Mouse (Mus musculus): ENCODE data around the gene Pkmyt1. TPM values are rescaled to one million over a fixed set of nuclear protein-coding genes. Genes with fewer than 3 reads are reported as not detected.
"Not testable (repeated sequence)": the region's sequence is repeated elsewhere in the genome, so short reads cannot be mapped to it uniquely, and the experiment has no call there.

The Pkmyt1 gene
- polyA plus RNA-seq, 1 experiment from 2014 or later = 19.7 TPM

GRCm38 (mm10) chr17:23770493-23770892 lies 44.4 kb downstream of the Pkmyt1 start:
- 0% methylated on average over 2 of the region's 2 CpGs for WGBS
- no peaks in the 10 kb centered on the region for H3K27me3 ChIP-seq (ENCODE audit: control insufficient read depth, insufficient read depth, low read depth, low read length)
- peaks cover 19% of the 10 kb centered on the region for H3K4me1 ChIP-seq (ENCODE audit: control insufficient read depth, insufficient read depth, low read length)
- peak overlapping the region; percentile 83 for H3K4me2 ChIP-seq (ENCODE audit: low read length)
- peak overlapping the region; percentile 91 for H3K4me3 ChIP-seq (ENCODE audit: low read depth, low read length)
- ATAC-seq = no peak
- no peaks in the 10 kb centered on the region for H3K9me3 ChIP-seq (replicated peaks; ENCODE audit: control insufficient read depth, low read length, poor library complexity, severe bottlenecking)
- peak overlapping the region; percentile 94 for H3K27ac ChIP-seq (ENCODE audit: low read length)
- peak overlapping the region; percentile 99 for H3K9ac ChIP-seq (ENCODE audit: low read depth, low read length)
- H3K36me3 ChIP-seq (ENCODE audit: control insufficient read depth, insufficient read depth, low read length) = no peaks in the 10 kb centered on the region

DNA sequence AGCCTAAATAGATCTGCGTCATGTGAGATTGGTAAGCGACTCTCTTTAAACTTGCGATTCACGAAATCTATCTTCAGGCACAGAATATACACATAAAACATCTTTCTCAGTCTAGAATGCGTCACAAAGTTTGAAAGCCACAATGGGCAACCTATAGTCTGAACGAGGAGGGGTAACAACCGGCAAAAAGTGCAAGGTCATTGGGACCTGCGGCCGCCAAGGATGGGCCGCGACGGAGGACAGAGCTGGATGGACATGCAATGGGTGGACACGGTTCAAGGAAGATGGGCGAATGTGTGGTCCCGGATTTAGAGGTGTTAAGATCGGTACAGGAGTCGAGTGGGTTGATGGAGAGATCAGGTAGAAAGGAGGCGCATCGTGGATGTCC lies 44.8 kb downstream of the Pkmyt1 start:
- H3K9ac ChIP-seq (ENCODE audit: low read depth, low read length) = peak overlapping the region; percentile 99
- H3K27ac ChIP-seq (ENCODE audit: low read length) = peak overlapping the region; percentile 94
- WGBS = under 1% methylated on average over 19 of the region's 19 CpGs
- ATAC-seq = no peak; the same call in 1 of the 2 replicates
- no peaks in the 10 kb centered on the region for H3K9me3 ChIP-seq (replicated peaks; ENCODE audit: control insufficient read depth, low read length, poor library complexity, severe bottlenecking)
- H3K4me2 ChIP-seq (ENCODE audit: low read length) = peak overlapping the region; percentile 83
- H3K36me3 ChIP-seq (ENCODE audit: control insufficient read depth, insufficient read depth, low read length) = no peaks in the 10 kb centered on the region
- peaks cover 19% of the 10 kb centered on the region for H3K4me1 ChIP-seq (ENCODE audit: control insufficient read depth, insufficient read depth, low read length)
- no peaks in the 10 kb centered on the region for H3K27me3 ChIP-seq (ENCODE audit: control insufficient read depth, insufficient read depth, low read depth, low read length)
- H3K4me3 ChIP-seq (ENCODE audit: low read depth, low read length) = peak overlapping the region; percentile 91

GRCm38 (mm10) chr17:23771284-23772218 lies 45.4 kb downstream of the Pkmyt1 start, which contains the start of gene Flywch1:
Gene Flywch1, minus strand, starts transcription at chr17:23771602.
- Histone ChIP-seq H3K9me3 (replicated peaks; ENCODE audit: control insufficient read depth, low read length, poor library complexity, severe bottlenecking) (no peaks in the 10 kb centered on the region), H3K4me3 (ENCODE audit: low read depth, low read length) (peak within 1 kb of the TSS; percentile 91), H3K4me1 (ENCODE audit: control insufficient read depth, insufficient read depth, low read length) (peaks cover 19% of the 10 kb centered on the region), H3K27me3 (ENCODE audit: control insufficient read depth, insufficient read depth, low read depth, low read length) (no peaks in the 10 kb centered on the region), H3K4me2 (ENCODE audit: low read length) (peak within 1 kb of the TSS; percentile 83), H3K9ac (ENCODE audit: low read depth, low read length) (peak within 1 kb of the TSS; percentile 99), H3K27ac (ENCODE audit: low read length) (peak within 1 kb of the TSS; percentile 94), H3K36me3 (ENCODE audit: control insufficient read depth, insufficient read depth, low read length) (no peaks in the 10 kb centered on the region)
- ATAC-seq = peak; percentile 98
- WGBS = 3% methylated on average over 47 of the region's 58 CpGs

DNA sequence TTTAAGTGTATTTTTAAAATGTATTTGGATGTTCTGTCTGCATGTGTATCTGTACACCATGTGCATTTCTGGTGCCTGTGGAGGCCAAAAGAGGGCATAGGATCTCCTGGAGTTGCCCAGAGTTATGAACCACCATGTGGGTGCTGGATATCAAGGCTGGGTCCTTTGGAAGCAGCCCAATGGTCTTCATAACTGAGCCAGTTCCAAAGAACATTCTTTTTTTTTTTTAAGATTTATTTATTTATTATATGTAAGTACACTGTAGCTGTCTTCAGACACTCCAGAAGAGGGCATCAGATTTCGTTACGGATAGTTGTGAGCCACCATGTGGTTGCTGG lies 46.1 kb downstream of the Pkmyt1 start:
- 0 out of 2 replicates have a peak, but pooled peaks have one; percentile 12 for ATAC-seq
- not testable (repeated sequence) for H3K27me3 ChIP-seq (ENCODE audit: control insufficient read depth, insufficient read depth, low read depth, low read length); H3K9ac ChIP-seq (ENCODE audit: low read depth, low read length); H3K9me3 ChIP-seq (replicated peaks; ENCODE audit: control insufficient read depth, low read length, poor library complexity, severe bottlenecking); H3K36me3 ChIP-seq (ENCODE audit: control insufficient read depth, insufficient read depth, low read length)
- 81% methylated on average over 2 of the region's 2 CpGs for WGBS
- H3K4me1 ChIP-seq (ENCODE audit: control insufficient read depth, insufficient read depth, low read length) = peaks cover 19% of the 10 kb centered on the region
- H3K27ac ChIP-seq (ENCODE audit: low read length) = peak overlapping the region; percentile 73
- H3K4me2 ChIP-seq (ENCODE audit: low read length) = peak overlapping the region; percentile 67
- peak overlapping the region; percentile 91 for H3K4me3 ChIP-seq (ENCODE audit: low read depth, low read length)

- Histone ChIP-seq H3K27me3 (ENCODE audit: control insufficient read depth, insufficient read depth, low read depth, low read length) (no peaks in the 10 kb centered on the region), H3K4me1 (ENCODE audit: control insufficient read depth, insufficient read depth, low read length) (peaks cover 19% of the 10 kb centered on the region), H3K9ac (ENCODE audit: low read depth, low read length) (no peak overlapping the region), H3K4me3 (ENCODE audit: low read depth, low read length) (no peak overlapping the region), H3K4me2 (ENCODE audit: low read length) (no peak overlapping the region), H3K9me3 (replicated peaks; ENCODE audit: control insufficient read depth, low read length, poor library complexity, severe bottlenecking) (no peaks in the 10 kb centered on the region), H3K36me3 (ENCODE audit: control insufficient read depth, insufficient read depth, low read length) (peaks cover under 1% of the 10 kb centered on the region; the same call in 1 of the 2 replicates), H3K27ac (ENCODE audit: low read length) (no peak overlapping the region)
- no peak for ATAC-seq
- 73% methylated on average over 6 of the region's 6 CpGs for WGBS
These were observed 47.5 kb downstream of the Pkmyt1 start for GRCm38 (mm10) chr17:23773676-23774075.

GRCm38 (mm10) chr17:23774090-23774489 lies 48.0 kb downstream of the Pkmyt1 start:
- 7% methylated on average over 12 of the region's 12 CpGs for WGBS

DNA sequence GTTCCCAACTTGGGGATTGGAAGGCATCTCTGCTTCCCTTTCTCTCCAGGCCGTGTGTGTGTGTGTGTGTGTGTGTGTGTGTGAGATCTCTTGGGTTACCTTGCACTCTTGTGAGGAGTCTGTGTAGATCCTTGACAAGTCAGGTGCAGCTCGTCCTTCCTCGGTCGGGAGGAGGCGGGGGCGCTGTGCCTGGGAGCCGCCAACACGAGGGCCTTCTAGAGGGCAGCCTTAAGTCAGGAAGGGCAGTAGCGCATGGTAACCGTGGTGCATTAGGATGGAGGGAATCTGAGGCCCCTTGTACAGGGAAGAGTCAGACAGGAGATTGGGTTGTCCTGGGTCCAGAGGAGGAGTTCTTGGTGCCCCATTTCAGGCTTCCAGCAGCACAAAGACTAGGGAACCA lies 50.1 kb downstream of the Pkmyt1 start:
- WGBS = 78% methylated on average over 10 of the region's 10 CpGs

More at GRCm38 (mm10) chr17:23774090-23774489, 48.0 kb downstream of the Pkmyt1 start:
- H3K9me3 ChIP-seq (replicated peaks; ENCODE audit: control insufficient read depth, low read length, poor library complexity, severe bottlenecking) = no peaks in the 10 kb centered on the region
- no peak overlapping the region for H3K4me2 ChIP-seq (ENCODE audit: low read length)
- H3K9ac ChIP-seq (ENCODE audit: low read depth, low read length) = no peak overlapping the region
- H3K27ac ChIP-seq (ENCODE audit: low read length) = no peak overlapping the region
- no peak for ATAC-seq
- H3K4me1 ChIP-seq (ENCODE audit: control insufficient read depth, insufficient read depth, low read length) = peaks cover 19% of the 10 kb centered on the region
- H3K36me3 ChIP-seq (ENCODE audit: control insufficient read depth, insufficient read depth, low read length) = peaks cover 2% of the 10 kb centered on the region
- no peaks in the 10 kb centered on the region for H3K27me3 ChIP-seq (ENCODE audit: control insufficient read depth, insufficient read depth, low read depth, low read length)
- H3K4me3 ChIP-seq (ENCODE audit: low read depth, low read length) = no peak overlapping the region

DNA sequence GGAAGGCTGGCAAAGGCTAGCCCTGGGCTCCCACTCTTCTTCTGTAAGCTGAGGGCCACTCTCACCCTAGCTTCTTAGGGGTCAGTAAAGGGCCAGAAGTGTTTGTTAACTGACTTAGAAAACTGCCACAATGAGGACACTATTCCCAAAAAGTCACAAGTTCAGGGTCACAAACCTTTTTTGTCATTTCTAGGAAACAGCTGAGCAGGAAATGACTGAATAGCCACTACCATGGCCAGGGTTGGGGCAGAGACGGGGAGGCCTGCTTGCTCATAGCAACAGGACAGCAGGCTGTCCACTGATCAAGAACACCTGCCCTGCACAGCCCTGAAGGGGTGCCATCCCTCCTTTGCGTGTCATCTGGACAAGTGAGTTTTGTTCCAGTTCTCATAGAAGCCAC lies 51.0 kb downstream of the Pkmyt1 start:
- Histone ChIP-seq H3K36me3 (ENCODE audit: control insufficient read depth, insufficient read depth, low read length) (peaks cover 8% of the 10 kb centered on the region), H3K27me3 (ENCODE audit: control insufficient read depth, insufficient read depth, low read depth, low read length) (no peaks in the 10 kb centered on the region), H3K9ac (ENCODE audit: low read depth, low read length) (no peak overlapping the region), H3K4me2 (ENCODE audit: low read length) (no peak overlapping the region), H3K9me3 (replicated peaks; ENCODE audit: control insufficient read depth, low read length, poor library complexity, severe bottlenecking) (no peaks in the 10 kb centered on the region), H3K27ac (ENCODE audit: low read length) (no peak overlapping the region), H3K4me1 (ENCODE audit: control insufficient read depth, insufficient read depth, low read length) (peaks cover 4% of the 10 kb centered on the region; the same call in 1 of the 2 replicates), H3K4me3 (ENCODE audit: low read depth, low read length) (no peak overlapping the region)
- ATAC-seq = no peak
- 82% methylated on average over 2 of the region's 2 CpGs for WGBS

More for the DNA sequence above, 50.1 kb downstream of the Pkmyt1 start:
- Histone ChIP-seq H3K27ac (ENCODE audit: low read length) (no peak overlapping the region), H3K9me3 (replicated peaks; ENCODE audit: control insufficient read depth, low read length, poor library complexity, severe bottlenecking) (no peaks in the 10 kb centered on the region), H3K4me3 (ENCODE audit: low read depth, low read length) (no peak overlapping the region), H3K4me1 (ENCODE audit: control insufficient read depth, insufficient read depth, low read length) (peaks cover 7% of the 10 kb centered on the region; the same call in 1 of the 2 replicates), H3K4me2 (ENCODE audit: low read length) (no peak overlapping the region), H3K27me3 (ENCODE audit: control insufficient read depth, insufficient read depth, low read depth, low read length) (no peaks in the 10 kb centered on the region), H3K36me3 (ENCODE audit: control insufficient read depth, insufficient read depth, low read length) (peaks cover 8% of the 10 kb centered on the region), H3K9ac (ENCODE audit: low read depth, low read length) (no peak overlapping the region)
- ATAC-seq = no peak

DNA sequence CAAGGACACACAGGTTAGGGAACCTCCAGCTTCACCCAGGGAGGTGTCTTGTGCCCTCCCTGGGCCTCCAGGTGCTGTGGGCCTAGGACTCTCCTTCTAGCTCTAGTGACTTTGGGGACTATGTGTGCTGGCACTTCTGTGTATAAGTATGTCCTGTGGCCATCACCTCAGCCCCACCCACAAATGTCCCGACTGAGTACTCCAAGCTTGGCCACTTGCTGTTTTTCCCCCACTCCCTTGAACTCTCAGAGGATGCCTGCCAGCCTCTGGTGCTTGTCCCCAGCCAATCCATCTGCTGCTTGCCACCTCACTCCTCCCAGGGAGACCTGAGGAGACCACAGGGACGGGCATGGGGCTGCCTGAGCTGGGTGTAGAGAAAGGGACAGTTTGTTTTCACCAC lies 52.3 kb downstream of the Pkmyt1 start:
- Histone ChIP-seq H3K4me3 (ENCODE audit: low read depth, low read length) (no peak overlapping the region), H3K36me3 (ENCODE audit: control insufficient read depth, insufficient read depth, low read length) (peaks cover 8% of the 10 kb centered on the region), H3K4me2 (ENCODE audit: low read length) (no peak overlapping the region), H3K4me1 (ENCODE audit: control insufficient read depth, insufficient read depth, low read length) (no peaks in the 10 kb centered on the region), H3K27me3 (ENCODE audit: control insufficient read depth, insufficient read depth, low read depth, low read length) (no peaks in the 10 kb centered on the region), H3K27ac (ENCODE audit: low read length) (no peak overlapping the region), H3K9ac (ENCODE audit: low read depth, low read length) (no peak overlapping the region), H3K9me3 (replicated peaks; ENCODE audit: control insufficient read depth, low read length, poor library complexity, severe bottlenecking) (no peaks in the 10 kb centered on the region)
- WGBS = 66% methylated on average over 2 of the region's 2 CpGs
- no peak for ATAC-seq

Measured in midbrain, embryonic 16.5 days (tissue).